Mouse (Mus musculus) liver, adult 2 months (tissue): ENCODE results near the gene Satb2.

Experiments
- CTCF ChIP-seq: fragments of 200-500 bp; IDR thresholded peaks from 2 replicates; pipeline ENCODE4 v1.5.1; 2011; ENCODE audit warnings: low read depth, low read length, control low read depth
- POLR2A ChIP-seq: fragments of 200-500 bp; IDR thresholded peaks from 2 replicates; pipeline ENCODE4 v1.6.1; 2011; ENCODE audit warnings: low read length, control low read depth; ENCODE audit not compliant: insufficient read depth; ENCODE audit errors: extremely low read depth

DNA sequence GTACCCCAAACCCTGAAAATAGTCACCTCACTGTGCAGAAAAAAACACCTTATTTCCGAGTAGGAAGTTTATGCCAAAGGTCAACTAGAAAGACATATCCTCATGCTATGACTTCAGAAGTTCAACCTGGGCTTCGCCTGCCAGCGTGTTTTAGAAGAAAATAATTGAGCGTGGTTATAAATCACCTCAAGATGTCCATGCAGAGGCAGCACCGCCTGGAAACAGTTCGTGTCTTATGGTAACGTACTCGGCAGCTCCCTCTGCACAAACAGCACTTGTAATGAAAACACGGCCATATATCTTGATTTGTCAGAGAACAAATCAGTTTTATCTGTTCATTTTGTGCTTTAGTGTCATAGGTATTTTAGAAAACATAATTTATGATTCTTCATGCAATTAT is 44.6 kb downstream of the Satb2 start:
- TF ChIP-seq CTCF (no peak), POLR2A (no peak)
